Mouse (Mus musculus): ENCODE measurements around the gene Cfap97d2. TPM values are rescaled to one million over a fixed set of nuclear protein-coding genes. Genes with fewer than 3 reads are reported as not detected.

Cfap97d2 gene
- polyA plus RNA-seq, 1 experiment: 2.8 TPM

DNA sequence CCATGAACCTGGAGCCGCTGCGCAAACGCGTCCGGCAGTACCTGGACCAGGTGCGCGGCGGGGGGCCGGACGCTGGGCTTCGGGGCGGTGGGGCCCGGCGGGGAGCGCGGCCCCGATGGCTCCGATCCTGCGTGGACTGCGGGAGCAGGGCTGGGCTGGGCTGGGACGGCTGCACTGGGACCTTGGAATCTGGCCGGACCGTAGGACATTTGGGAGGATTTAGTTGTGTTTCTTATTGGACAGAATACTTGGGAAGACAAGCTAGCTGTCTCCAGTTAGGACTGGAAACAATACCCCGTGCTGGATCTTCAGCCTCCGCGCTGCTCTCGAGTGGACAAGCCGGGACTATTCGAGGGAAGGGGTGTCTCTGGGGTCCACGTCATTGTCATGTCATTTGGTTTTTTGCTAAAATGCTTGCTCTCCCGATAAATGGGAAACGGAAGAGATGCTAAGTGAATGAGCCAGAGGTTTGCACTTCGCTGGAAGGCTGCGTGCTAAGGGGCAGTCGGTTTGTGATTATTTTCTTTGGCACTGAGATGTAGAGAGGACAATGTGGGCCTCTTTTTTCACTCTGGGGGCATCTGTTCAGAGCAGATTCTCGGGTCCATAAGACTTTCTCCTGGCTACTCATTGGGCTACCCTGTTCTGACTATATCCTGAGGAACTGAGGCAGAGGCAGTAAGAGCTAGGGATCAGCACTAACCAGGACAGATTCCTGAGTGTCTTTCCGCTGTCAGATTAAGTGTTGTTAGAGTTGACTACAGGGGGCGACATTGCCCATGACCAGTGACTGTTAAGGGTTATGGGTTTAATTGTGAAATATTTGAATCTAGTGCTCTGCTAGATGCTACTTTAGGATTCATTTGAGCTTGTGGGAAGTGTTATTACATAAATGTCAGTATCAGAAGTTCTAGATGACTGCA lies 52.4 kb downstream of the Cfap97d2 start:
- TF ChIP-seq POLR2A (IDR thresholded peaks at IDR 0.05; ENCODE audit: borderline replicate concordance, control insufficient read depth, low read depth, low read length) (no peak), CTCF (IDR thresholded peaks at IDR 0.05; ENCODE audit: control insufficient read depth, insufficient read depth, low read length) (no peak)
- Histone ChIP-seq H3K4me1 (ENCODE audit: control insufficient read depth, insufficient read depth, low read length) (no peaks in the 10 kb centered on the region), H3K27ac (ENCODE audit: control insufficient read depth, insufficient read depth, low read depth, low read length, poor library complexity) (peak overlapping the region; percentile 77), H3K4me3 (replicated peaks; ENCODE audit: control insufficient read depth, low read depth, low read length) (peak overlapping the region; percentile 76)
- under 1% methylated on average over 38 of the region's 38 CpGs for WGBS

DNA sequence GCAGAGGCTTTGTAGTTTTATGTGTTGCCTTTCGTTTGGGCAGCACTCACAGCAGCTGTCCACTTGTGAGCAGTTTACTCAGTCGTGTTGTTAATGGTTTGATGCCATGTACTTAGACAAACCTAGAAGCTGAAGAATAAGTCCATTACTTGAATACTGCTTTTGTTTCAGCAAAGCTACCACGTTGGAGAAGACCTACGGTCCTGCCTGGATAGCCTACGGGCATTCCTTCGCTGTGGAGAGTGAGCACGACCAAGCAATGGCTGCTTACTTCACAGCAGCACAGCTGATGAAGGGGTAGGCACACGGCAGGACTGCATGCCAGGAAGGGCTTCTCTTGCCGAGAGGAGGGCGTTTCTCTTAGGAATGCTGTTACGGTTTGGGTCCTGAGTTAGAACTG lies 63.5 kb downstream of the Cfap97d2 start:
- Histone ChIP-seq H3K4me3 (replicated peaks; ENCODE audit: control insufficient read depth, low read depth, low read length) (no peak overlapping the region), H3K27ac (ENCODE audit: control insufficient read depth, insufficient read depth, low read depth, low read length, poor library complexity) (no peak overlapping the region), H3K4me1 (ENCODE audit: control insufficient read depth, insufficient read depth, low read length) (no peaks in the 10 kb centered on the region)
- 88% methylated on average over 11 of the region's 11 CpGs for WGBS
- TF ChIP-seq POLR2A (IDR thresholded peaks at IDR 0.05; ENCODE audit: borderline replicate concordance, control insufficient read depth, low read depth, low read length) (no peak), CTCF (IDR thresholded peaks at IDR 0.05; ENCODE audit: control insufficient read depth, insufficient read depth, low read length) (no peak)

DNA sequence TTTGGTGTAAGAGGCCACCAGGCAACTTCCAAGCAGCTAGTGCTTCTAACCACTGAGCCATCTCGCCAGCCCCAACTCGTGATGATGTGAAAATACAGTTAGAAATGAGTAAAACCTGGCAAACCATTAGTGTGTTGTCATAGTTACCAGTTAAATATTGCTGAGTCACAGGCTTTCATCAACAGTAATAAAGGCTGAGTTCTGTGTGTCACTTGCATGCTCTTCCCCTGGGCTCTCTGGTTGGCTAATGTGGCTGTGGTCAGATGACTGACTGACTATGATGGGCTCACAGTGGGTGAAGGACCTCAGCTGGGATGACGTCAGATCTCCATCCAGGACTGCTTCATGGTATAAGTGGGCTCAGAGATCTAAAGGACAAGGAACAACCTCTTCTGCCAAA lies 74.8 kb downstream of the Cfap97d2 start:
- WGBS: 62% methylated on average over 3 of the region's 3 CpGs

DNA sequence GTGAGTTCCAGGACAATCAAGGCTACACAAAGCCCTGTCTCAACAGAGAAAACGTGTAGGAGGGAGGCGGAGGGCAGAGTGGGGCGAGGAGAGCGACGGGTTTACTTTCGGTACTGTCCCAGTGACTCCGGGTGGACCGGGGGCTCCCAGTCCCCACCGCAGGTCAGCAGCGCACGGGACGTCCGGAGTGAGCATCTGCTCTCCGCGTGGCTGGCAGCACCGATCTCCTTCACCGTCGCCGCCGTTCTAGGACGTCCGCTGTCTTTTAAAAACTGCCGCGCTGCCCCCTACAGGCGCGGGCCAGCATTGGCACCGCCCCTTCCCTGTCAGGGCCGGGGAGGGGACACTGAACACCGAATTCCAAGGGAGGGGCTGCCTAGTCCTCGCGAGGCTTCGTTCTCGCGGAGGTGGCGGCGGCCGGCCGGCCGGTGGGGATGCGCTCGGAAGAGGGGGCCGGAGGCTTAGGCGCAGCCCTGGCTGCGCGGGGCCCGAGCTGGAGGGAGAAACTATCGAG lies 79.6 kb downstream of the Cfap97d2 start, which contains the start of gene Upf3a:
TSS of gene Upf3a (plus strand) at position 366 of the 514 bp plus-strand sequence.
- TF ChIP-seq POLR2A (IDR thresholded peaks at IDR 0.05; ENCODE audit: borderline replicate concordance, control insufficient read depth, low read depth, low read length): peak; percentile 59; the same call in 1 of the 2 replicates
- TF ChIP-seq CTCF (IDR thresholded peaks at IDR 0.05; ENCODE audit: control insufficient read depth, insufficient read depth, low read length): peak; percentile 74
- Histone ChIP-seq H3K27ac (ENCODE audit: control insufficient read depth, insufficient read depth, low read depth, low read length, poor library complexity) (peak within 1 kb of the TSS; percentile 99), H3K4me1 (ENCODE audit: control insufficient read depth, insufficient read depth, low read length) (peaks cover 1% of the 10 kb centered on the region; the same call in 1 of the 2 replicates), H3K4me3 (replicated peaks; ENCODE audit: control insufficient read depth, low read depth, low read length) (peak within 1 kb of the TSS; percentile 98)
- WGBS: under 1% methylated on average over 47 of the region's 47 CpGs

More for the DNA sequence above, 74.8 kb downstream of the Cfap97d2 start:
- no peak for TF ChIP-seq POLR2A (IDR thresholded peaks at IDR 0.05; ENCODE audit: borderline replicate concordance, control insufficient read depth, low read depth, low read length)
- no peak for TF ChIP-seq CTCF (IDR thresholded peaks at IDR 0.05; ENCODE audit: control insufficient read depth, insufficient read depth, low read length)
- H3K27ac ChIP-seq (ENCODE audit: control insufficient read depth, insufficient read depth, low read depth, low read length, poor library complexity): no peak overlapping the region
- H3K4me3 ChIP-seq (replicated peaks; ENCODE audit: control insufficient read depth, low read depth, low read length): no peak overlapping the region
- no peaks in the 10 kb centered on the region; the same call in 1 of the 2 replicates for H3K4me1 ChIP-seq (ENCODE audit: control insufficient read depth, insufficient read depth, low read length)

DNA sequence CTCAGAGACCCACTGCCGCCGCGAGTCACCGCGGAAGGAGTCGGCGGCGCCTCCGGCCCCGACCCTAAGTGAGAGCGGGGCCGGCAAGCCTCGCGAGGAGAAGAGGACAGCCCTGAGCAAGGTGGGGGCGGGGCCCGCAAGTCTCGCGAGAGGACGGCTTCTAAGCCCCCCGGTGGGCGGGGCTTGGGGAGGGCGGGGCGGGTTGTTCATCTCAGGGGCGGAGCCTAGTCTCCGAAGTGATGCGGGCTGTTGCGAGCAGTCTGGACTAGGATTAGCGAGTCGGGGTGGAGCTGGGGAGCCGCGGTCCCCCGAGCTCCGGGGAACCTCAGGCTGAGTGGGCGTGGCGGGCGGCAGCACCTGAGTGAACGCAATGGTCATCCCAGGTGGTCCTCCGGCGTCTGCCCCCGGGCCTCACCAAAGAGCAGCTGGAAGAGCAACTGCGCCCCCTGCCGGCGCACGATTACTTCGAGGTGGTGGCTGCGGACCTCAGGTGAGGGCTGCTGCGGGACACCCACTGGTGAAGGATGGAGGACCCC lies 80.1 kb downstream of the Cfap97d2 start:
- peak; percentile 78 for TF ChIP-seq CTCF (IDR thresholded peaks at IDR 0.05; ENCODE audit: control insufficient read depth, insufficient read depth, low read length)
- TF ChIP-seq POLR2A (IDR thresholded peaks at IDR 0.05; ENCODE audit: borderline replicate concordance, control insufficient read depth, low read depth, low read length): peak; percentile 53; the same call in 1 of the 2 replicates
- H3K4me3 ChIP-seq (replicated peaks; ENCODE audit: control insufficient read depth, low read depth, low read length): peak overlapping the region; percentile 98
- peak overlapping the region; percentile 99 for H3K27ac ChIP-seq (ENCODE audit: control insufficient read depth, insufficient read depth, low read depth, low read length, poor library complexity)
- peaks cover 1% of the 10 kb centered on the region; the same call in 1 of the 2 replicates for H3K4me1 ChIP-seq (ENCODE audit: control insufficient read depth, insufficient read depth, low read length)
- WGBS: under 1% methylated on average over 47 of the region's 47 CpGs

DNA sequence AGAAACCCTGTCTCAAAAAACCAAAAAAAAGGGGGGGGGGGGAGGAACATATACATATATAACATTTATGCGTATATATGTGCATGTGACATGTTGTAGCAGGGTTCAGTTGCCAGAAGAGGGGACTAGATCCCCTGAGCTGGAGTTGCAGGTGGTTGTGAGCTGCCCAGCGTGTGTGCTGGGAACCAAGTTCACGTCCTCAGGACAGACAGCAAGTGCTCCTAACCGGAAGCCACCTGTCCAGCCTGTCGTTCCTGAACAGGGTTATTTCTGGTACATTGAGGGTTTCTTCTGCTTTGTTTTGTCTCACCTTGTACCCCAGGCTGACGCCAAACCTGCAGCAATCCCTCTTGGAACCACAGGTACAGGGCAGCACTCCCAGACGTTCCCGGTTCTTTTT lies 83.9 kb downstream of the Cfap97d2 start:
- TF ChIP-seq POLR2A (IDR thresholded peaks at IDR 0.05; ENCODE audit: borderline replicate concordance, control insufficient read depth, low read depth, low read length) (no peak), CTCF (IDR thresholded peaks at IDR 0.05; ENCODE audit: control insufficient read depth, insufficient read depth, low read length) (no peak)
- Histone ChIP-seq H3K4me1 (ENCODE audit: control insufficient read depth, insufficient read depth, low read length) (peaks cover 1% of the 10 kb centered on the region; the same call in 1 of the 2 replicates), H3K27ac (ENCODE audit: control insufficient read depth, insufficient read depth, low read depth, low read length, poor library complexity) (no peak overlapping the region), H3K4me3 (replicated peaks; ENCODE audit: control insufficient read depth, low read depth, low read length) (no peak overlapping the region)
- 84% methylated on average over 8 of the region's 8 CpGs for WGBS

Other genes with a start within 250 kb of the Cfap97d2 start
- 33.7 and 50.8 TPM in 2 replicates for gene Gas6, start 211.4 kb upstream of the Cfap97d2 start, polyA plus RNA-seq (2011; ENCODE audit: insufficient read depth, insufficient read length, low replicate concordance, missing spikeins)
- gene 1700029H14Rik, start 143.4 kb upstream of the Cfap97d2 start, polyA plus RNA-seq (2011; ENCODE audit: insufficient read depth, insufficient read length, low replicate concordance, missing spikeins): 5.1 TPM in 1 of 2 replicates, not detected in the other
- 61.8 and 136 TPM in 2 replicates for gene Rasa3, start 28.3 kb upstream of the Cfap97d2 start, polyA plus RNA-seq (2011; ENCODE audit: insufficient read depth, insufficient read length, low replicate concordance, missing spikeins)
- 24.2 and 30.5 TPM in 2 replicates for gene Cdc16, start 51.8 kb downstream of the Cfap97d2 start, polyA plus RNA-seq (2011; ENCODE audit: insufficient read depth, insufficient read length, low replicate concordance, missing spikeins)
- gene Upf3a, start 79.7 kb downstream of the Cfap97d2 start, polyA plus RNA-seq (2011; ENCODE audit: insufficient read depth, insufficient read length, low replicate concordance, missing spikeins): 17.5 and 19.9 TPM in 2 replicates
- gene AF366264, start 132.5 kb downstream of the Cfap97d2 start, polyA plus RNA-seq (2011; ENCODE audit: insufficient read depth, insufficient read length, low replicate concordance, missing spikeins): 0.50 TPM in 1 of 2 replicates, not detected in the other
- gene Champ1, start 163.8 kb downstream of the Cfap97d2 start, polyA plus RNA-seq (2011; ENCODE audit: insufficient read depth, insufficient read length, low replicate concordance, missing spikeins): 4.0 and 4.8 TPM in 2 replicates
- 1.3 and 1.9 TPM in 2 replicates for gene Coprs, start 184.4 kb downstream of the Cfap97d2 start, polyA plus RNA-seq (2011; ENCODE audit: insufficient read depth, insufficient read length, low replicate concordance, missing spikeins)